Mouse (Mus musculus): ENCODE data around the gene Nudt17.

DNA sequence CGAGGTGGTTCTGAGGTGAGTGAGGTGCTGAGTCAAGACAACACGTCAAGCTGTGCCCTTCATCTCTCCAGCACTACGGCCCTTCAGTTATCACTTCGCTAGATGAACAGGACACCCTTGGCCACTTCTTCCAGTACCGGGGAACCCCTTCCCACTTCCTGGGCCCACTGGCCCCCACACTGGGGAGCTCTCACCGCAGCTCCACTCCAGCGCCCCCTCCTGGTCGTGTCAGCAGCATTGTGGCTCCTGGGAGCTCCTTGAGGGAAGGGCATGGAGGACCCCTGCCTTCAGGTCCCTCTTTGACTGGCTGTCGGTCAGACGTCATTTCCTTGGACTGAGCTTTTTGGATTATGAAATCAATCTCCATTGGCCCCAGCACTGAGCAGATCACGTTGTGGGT is 3.6 kb downstream of the Nudt17 start:
- TF ChIP-seq MAFK (IDR thresholded peaks at IDR 0.05; ENCODE audit: insufficient read depth, low read depth, low read length): 0 out of 2 replicates have a peak, but pooled peaks have one; percentile 4
- TF ChIP-seq ZC3H11A (IDR thresholded peaks at IDR 0.05; ENCODE audit: borderline replicate concordance, low read depth, low read length): no peak
- TF ChIP-seq CHD2 (IDR thresholded peaks at IDR 0.05; ENCODE audit: low read depth, low read length): no peak
- TF ChIP-seq ZNF384 (IDR thresholded peaks at IDR 0.05; ENCODE audit: low read depth, low read length): no peak
